Mouse (Mus musculus) testis, adult 2 months (tissue): ENCODE results near the gene Rnf11.

Experiments used
- CTCF ChIP-seq: fragments of 200-500 bp; IDR thresholded peaks from 2 replicates; pipeline ENCODE4 v1.5.1; 2012; ENCODE audit warnings: low read depth, mild to moderate bottlenecking, inconsistent platforms, low read length, moderate library complexity; ENCODE audit not compliant: control insufficient read depth, insufficient read depth, insufficient replicate concordance
- POLR2A ChIP-seq: fragments of 200-500 bp; IDR thresholded peaks from 2 replicates; pipeline ENCODE4 v1.6.1; 2012; ENCODE audit warnings: low read depth, mild to moderate bottlenecking, inconsistent platforms, low read length, moderate library complexity; ENCODE audit not compliant: control insufficient read depth

DNA sequence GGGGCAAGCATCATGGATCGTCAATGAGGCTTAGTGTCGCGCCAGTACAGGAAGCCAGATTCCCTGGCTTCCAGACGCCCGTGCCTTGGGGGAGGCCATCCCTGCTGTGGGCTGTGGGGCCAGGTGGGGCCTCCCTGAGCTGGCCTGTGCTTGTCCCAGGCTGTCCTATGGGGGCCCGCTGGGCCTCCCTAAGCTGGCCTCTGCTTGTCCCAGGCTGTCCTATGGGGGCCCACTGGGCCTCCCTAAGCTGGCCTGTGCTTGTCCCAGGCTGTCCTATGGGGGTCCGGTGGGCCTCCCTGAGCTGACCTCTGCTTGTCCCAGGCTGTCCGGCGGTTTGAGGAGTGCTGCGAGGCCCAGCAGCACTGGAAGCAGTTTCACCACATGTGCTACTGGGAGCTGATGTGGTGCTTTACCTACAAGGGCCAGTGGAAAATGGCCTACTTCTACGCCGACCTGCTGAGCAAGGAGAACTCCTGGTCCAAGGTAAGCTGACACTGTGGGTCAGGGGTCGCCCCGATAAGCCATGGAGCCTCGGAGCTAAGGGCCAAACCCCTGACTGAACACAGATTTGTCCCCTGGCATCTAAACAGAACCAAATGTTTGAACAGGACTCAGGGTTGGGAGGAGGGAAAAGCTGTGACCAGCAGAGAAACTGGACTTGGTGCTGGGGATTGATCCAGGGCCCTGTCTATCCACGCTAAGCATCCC is 51.7 kb downstream of the Rnf11 start:
- TF ChIP-seq CTCF (no peak), POLR2A (no peak)
